Mouse (Mus musculus) heart, adult 2 months (tissue): ENCODE measurements around the gene 1700022I11Rik.

Experiments used
- CTCF ChIP-seq: fragments of 200-600 bp; IDR thresholded peaks from 2 replicates; pipeline ENCODE4 v1.8.1; 2022; ENCODE audit warnings: antibody characterized with exemption, mild to moderate bottlenecking, moderate library complexity
- EP300 ChIP-seq: fragments of 200-500 bp; IDR thresholded peaks from 2 replicates; pipeline ENCODE4 v1.6.1; 2011; ENCODE audit warnings: low read depth, low read length, control low read depth; ENCODE audit not compliant: insufficient read depth
- POLR2A ChIP-seq: fragments of 200-500 bp; IDR thresholded peaks from 2 replicates; pipeline ENCODE4 v1.6.1; 2011; ENCODE audit warnings: mild to moderate bottlenecking, low read depth, low read length, control low read depth; ENCODE audit not compliant: insufficient read depth

- TF ChIP-seq CTCF (no peak), EP300 (no peak), POLR2A (no peak)
These were observed 42.7 kb downstream of the 1700022I11Rik start for GRCm38 (mm10) chr4:43012091-43012490.
